Mouse (Mus musculus) thymus, adult 2 months (tissue): ENCODE results near the gene Ezr. TPM values are rescaled to one million over a fixed set of nuclear protein-coding genes. Genes with fewer than 3 reads are reported as not detected.

Experiments
- DNase-seq: peaks from one replicate; pipeline ENCODE4 v3.0.0; 2021
- H3K27ac ChIP-seq: fragments of 200-500 bp; 2 replicates; pipeline ENCODE4 v1.5.1; 2012; ENCODE audit warnings: low read length, control low read depth; ENCODE audit not compliant: control insufficient read depth, insufficient read depth
- H3K27me3 ChIP-seq: fragments of 200-500 bp; 2 replicates; pipeline ENCODE4 v1.6.1; 2012; ENCODE audit warnings: mild to moderate bottlenecking, low read length, moderate library complexity, mixed read lengths; ENCODE audit not compliant: control insufficient read depth, insufficient read depth
- H3K36me3 ChIP-seq: fragments of 200-500 bp; 2 replicates; pipeline ENCODE4 v1.6.1; 2012; ENCODE audit warnings: mild to moderate bottlenecking, low read length, moderate library complexity; ENCODE audit not compliant: control insufficient read depth, insufficient read depth
- H3K4me1 ChIP-seq: fragments of 200-500 bp; replicated peaks from 2 replicates; pipeline ENCODE4 v1.6.1; 2012; ENCODE audit warnings: low read length; ENCODE audit not compliant: control insufficient read depth, insufficient read depth
- H3K4me3 ChIP-seq: fragments of 200-500 bp; 2 replicates; pipeline ENCODE4 v1.5.1; 2012; ENCODE audit warnings: mild to moderate bottlenecking, low read length, control low read depth, moderate library complexity; ENCODE audit not compliant: control insufficient read depth, insufficient read depth
- CTCF ChIP-seq: fragments of 200-500 bp; IDR thresholded peaks from 2 replicates; pipeline ENCODE4 v1.5.1; 2012; ENCODE audit warnings: mild to moderate bottlenecking, control low read depth, low read length, moderate library complexity, borderline replicate concordance; ENCODE audit not compliant: control insufficient read depth, poor library complexity, insufficient read depth; ENCODE audit errors: extremely low read depth
- POLR2A ChIP-seq: fragments of 200-500 bp; IDR thresholded peaks from 2 replicates; pipeline ENCODE4 v1.6.1; 2012; ENCODE audit warnings: mild to moderate bottlenecking, low read length, control low read depth, moderate library complexity; ENCODE audit not compliant: control insufficient read depth, poor library complexity, insufficient read depth; ENCODE audit errors: extremely low read depth
- WGBS: fragments of 180-500 bp; shearing (Covaris S2); methylation state at CpG from one replicate; pipeline ENCODE4 v1.1.7; 2018; 5-methylcytosine and 5-hydroxymethylcytosine counted together
- polyA plus RNA-seq: library from polyadenylated mRNA; depleted of rRNA; stranded (reverse); fragments of >200 nt; gene quantifications from 2 replicates; pipeline ENCODE4 v1.2.3, GENCODE M21; 2012

Ezr gene
- polyA plus RNA-seq, 1 experiment: 149 TPM

DNA sequence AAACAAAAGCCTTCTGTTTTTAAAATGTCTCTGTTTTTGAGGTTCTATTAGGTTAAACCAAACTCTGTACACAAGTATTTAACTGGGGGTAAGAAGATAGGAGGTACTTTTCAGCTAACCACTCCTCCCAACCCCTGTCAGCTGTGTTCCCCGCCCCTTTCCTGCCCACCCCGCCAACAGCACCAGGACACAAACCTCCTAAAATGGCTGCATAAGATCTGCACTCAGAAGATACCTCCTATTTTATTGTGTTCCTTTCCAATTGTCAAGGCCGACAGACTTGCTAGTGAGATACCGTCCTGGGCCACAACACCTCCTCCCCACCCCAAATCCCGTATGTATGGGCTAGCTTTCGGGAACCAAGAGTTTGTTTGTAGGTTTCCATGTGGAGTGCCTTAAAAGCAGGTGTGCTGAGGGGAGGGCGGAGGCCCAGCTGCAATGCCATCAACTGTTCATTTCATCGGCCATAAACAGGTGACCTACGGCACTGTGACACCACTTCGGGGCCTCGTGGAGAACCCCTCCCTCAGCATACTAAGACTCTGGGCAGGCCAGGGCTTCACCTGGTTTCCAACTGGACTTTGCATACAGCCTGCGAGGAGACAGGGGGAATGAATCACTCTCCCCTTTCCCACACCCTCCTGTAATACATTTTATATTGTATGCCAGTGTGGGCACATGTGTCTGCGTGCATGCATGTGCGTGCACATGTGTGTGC lies 9.2 kb downstream of the Ezr start:
- peak; percentile 33 for DNase-seq
- WGBS: 48% methylated on average over 14 of the region's 14 CpGs
- Histone ChIP-seq H3K27me3 (no peaks in the 10 kb centered on the region), H3K27ac (peak overlapping the region; percentile 51), H3K4me1 (peaks cover 66% of the 10 kb centered on the region), H3K4me3 (no peak overlapping the region), H3K36me3 (peaks cover 20% of the 10 kb centered on the region; the same call in 1 of the 2 replicates)
- TF ChIP-seq POLR2A (no peak), CTCF (no peak)

DNA sequence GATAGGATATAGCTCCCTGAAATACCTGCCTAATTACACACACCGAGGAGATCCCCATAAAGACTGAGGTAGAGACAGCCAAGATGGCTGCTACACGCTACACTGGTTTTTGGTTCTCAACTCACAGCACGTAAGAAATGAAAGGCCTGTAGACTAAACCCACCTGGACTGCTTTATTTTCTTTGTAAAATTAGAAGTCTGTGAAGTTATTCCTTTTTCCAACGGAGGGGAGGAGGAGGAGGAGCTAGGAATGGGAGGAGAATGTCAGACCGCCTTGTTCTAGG lies 10.2 kb downstream of the Ezr start:
- H3K27me3 ChIP-seq: no peaks in the 10 kb centered on the region
- 77% methylated on average over 5 of the region's 5 CpGs for WGBS
- peaks cover 64% of the 10 kb centered on the region for H3K4me1 ChIP-seq
- TF ChIP-seq CTCF: no peak
- TF ChIP-seq POLR2A: no peak
- no peak for DNase-seq
- H3K36me3 ChIP-seq: peaks cover 20% of the 10 kb centered on the region; the same call in 1 of the 2 replicates
- H3K27ac ChIP-seq: no peak overlapping the region
- H3K4me3 ChIP-seq: no peak overlapping the region

GRCm38 (mm10) chr17:6771661-6772489 lies 10.7 kb downstream of the Ezr start:
- no peak for DNase-seq
- H3K27me3 ChIP-seq: no peaks in the 10 kb centered on the region
- 0 out of 2 replicates have a peak overlapping the region, but pooled peaks have one; percentile 13 for H3K4me3 ChIP-seq
- 51% methylated on average over 16 of the region's 16 CpGs for WGBS
- TF ChIP-seq POLR2A: no peak
- TF ChIP-seq CTCF: no peak
- H3K4me1 ChIP-seq: peaks cover 60% of the 10 kb centered on the region
- peak overlapping the region; percentile 87 for H3K27ac ChIP-seq
- H3K36me3 ChIP-seq: peaks cover 17% of the 10 kb centered on the region; the same call in 1 of the 2 replicates

GRCm38 (mm10) chr17:6769602-6770001 lies 13.0 kb downstream of the Ezr start:
- Histone ChIP-seq H3K4me3 (no peak overlapping the region), H3K27me3 (no peaks in the 10 kb centered on the region), H3K36me3 (peaks cover 11% of the 10 kb centered on the region; the same call in 1 of the 2 replicates), H3K4me1 (peaks cover 60% of the 10 kb centered on the region), H3K27ac (peak overlapping the region; percentile 16)
- WGBS: 24% methylated on average over 4 of the region's 4 CpGs
- TF ChIP-seq POLR2A (no peak), CTCF (no peak)
- DNase-seq: no peak

GRCm38 (mm10) chr17:6768301-6768788 lies 14.2 kb downstream of the Ezr start:
- Histone ChIP-seq H3K36me3 (peaks cover 6% of the 10 kb centered on the region; the same call in 1 of the 2 replicates), H3K4me1 (peaks cover 50% of the 10 kb centered on the region), H3K27ac (no peak overlapping the region), H3K4me3 (no peak overlapping the region), H3K27me3 (no peaks in the 10 kb centered on the region)
- DNase-seq: no peak
- 85% methylated on average over 5 of the region's 5 CpGs for WGBS
- TF ChIP-seq POLR2A (no peak), CTCF (no peak)

DNA sequence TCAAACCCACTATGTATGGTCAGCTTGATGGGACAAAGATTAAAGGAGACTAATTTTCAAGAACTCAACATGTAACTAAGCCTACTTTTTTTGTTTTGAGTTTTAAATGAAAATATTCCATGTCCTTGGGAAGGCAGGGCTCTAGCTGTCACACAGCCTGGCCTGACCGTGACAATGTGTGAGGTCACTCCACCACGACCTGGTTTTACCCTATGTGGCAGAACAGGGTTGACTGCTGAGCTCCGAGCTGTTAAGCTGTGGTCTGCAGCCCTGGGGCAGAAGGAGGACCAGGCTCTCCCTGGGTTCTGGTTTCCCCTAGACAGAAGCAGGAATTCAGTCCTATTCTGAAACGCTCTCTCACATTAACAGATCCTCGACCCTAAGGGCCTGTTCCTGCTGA lies 14.8 kb downstream of the Ezr start:
- no peak for DNase-seq
- Histone ChIP-seq H3K4me1 (peaks cover 49% of the 10 kb centered on the region), H3K36me3 (peaks cover 6% of the 10 kb centered on the region; the same call in 1 of the 2 replicates), H3K27me3 (no peaks in the 10 kb centered on the region), H3K27ac (no peak overlapping the region), H3K4me3 (no peak overlapping the region)
- TF ChIP-seq POLR2A (no peak), CTCF (no peak)
- 67% methylated on average over 5 of the region's 5 CpGs for WGBS
